Mouse (Mus musculus) heart, embryonic 11.5 days (tissue): ENCODE measurements at regions not wholly inside any gene's neighbourhood (a gene's known extent, or its start where the extent isn't known, plus 50 kb on each side); places are given as distances from the start of the nearest gene placed in this dataset.

Experiments used
- ATAC-seq: fragments of 200-750 bp; cut with Nextera tagmentation; replicated peaks from 2 replicates; pipeline ENCODE4 v1.8.0; 2017; ENCODE audit warnings: moderate library complexity; ENCODE audit not compliant: insufficient number of reproducible peaks, low FRiP score, low TSS enrichment
- H3K27ac ChIP-seq: fragments of 300-500 bp; sonication (generic); 2 replicates; pipeline ENCODE4 v1.5.1; 2014; ENCODE audit warnings: mild to moderate bottlenecking, low read depth, low read length
- H3K27me3 ChIP-seq: fragments of 300-500 bp; sonication (generic); 2 replicates; pipeline ENCODE4 v1.6.1; 2014; ENCODE audit warnings: mild to moderate bottlenecking, low read length, mixed read lengths; ENCODE audit not compliant: control insufficient read depth, insufficient read depth
- H3K36me3 ChIP-seq: fragments of 300-500 bp; sonication (generic); 2 replicates; pipeline ENCODE4 v1.6.1; 2014; ENCODE audit warnings: mild to moderate bottlenecking, low read length, moderate library complexity, mixed read lengths; ENCODE audit not compliant: control insufficient read depth, insufficient read depth
- H3K4me1 ChIP-seq: fragments of 300-500 bp; sonication (generic); 2 replicates; pipeline ENCODE4 v1.6.1; 2014; ENCODE audit warnings: low read length; ENCODE audit not compliant: control insufficient read depth, insufficient read depth
- H3K4me2 ChIP-seq: fragments of 300-500 bp; sonication (generic); 2 replicates; pipeline ENCODE4 v1.6.1; 2014; ENCODE audit warnings: mild to moderate bottlenecking, moderate library complexity
- H3K4me3 ChIP-seq: fragments of 300-500 bp; sonication (generic); 2 replicates; pipeline ENCODE4 v1.5.1; 2014; ENCODE audit warnings: low read depth, low read length
- H3K9ac ChIP-seq: fragments of 300-500 bp; sonication (generic); 2 replicates; pipeline ENCODE4 v1.6.1; 2014; ENCODE audit warnings: mild to moderate bottlenecking, low read depth, low read length, moderate library complexity
- H3K9me3 ChIP-seq: fragments of 300-500 bp; sonication (generic); replicated peaks from 2 replicates; pipeline ENCODE4 v1.6.1; 2016; ENCODE audit warnings: low read length; ENCODE audit not compliant: control insufficient read depth
- WGBS: fragments of 180-500 bp; shearing (Covaris S2); extraction: QIAGEN DNeasy Blood & Tissue Kit; methylation state at CpG from one replicate; pipeline ENCODE4 v1.1.7; 2014; ENCODE audit not compliant: insufficient replicate concordance; 5-methylcytosine and 5-hydroxymethylcytosine counted together

DNA sequence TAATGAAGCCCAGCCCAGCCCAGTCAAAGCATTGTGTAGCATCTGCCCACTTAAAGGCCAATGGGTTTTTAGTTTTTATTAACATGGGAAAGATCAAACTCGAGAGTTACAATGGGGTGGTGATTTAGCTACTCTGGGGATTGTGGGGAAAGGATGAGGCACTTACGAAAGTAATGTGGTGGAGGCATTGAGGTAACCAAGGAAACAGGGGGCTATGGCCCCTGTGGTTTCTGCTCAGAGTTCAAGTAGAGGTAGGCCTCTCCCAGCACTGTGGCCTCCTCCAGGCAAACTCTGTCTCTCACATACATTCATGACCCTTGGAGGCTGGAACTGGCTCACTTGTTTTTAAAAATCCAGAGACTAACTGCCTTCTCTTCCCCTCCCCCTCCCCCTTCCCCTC, 128.4 kb downstream of the Utp6 start:
- Histone ChIP-seq H3K9ac (no peak overlapping the region), H3K4me3 (no peak overlapping the region), H3K36me3 (no peaks in the 10 kb centered on the region), H3K9me3 (no peaks in the 10 kb centered on the region), H3K4me2 (no peak overlapping the region), H3K27me3 (no peaks in the 10 kb centered on the region), H3K4me1 (peaks cover 10% of the 10 kb centered on the region), H3K27ac (no peak overlapping the region)
- no peak for ATAC-seq
- WGBS = 69% methylated on average over 2 of the region's 2 CpGs

DNA sequence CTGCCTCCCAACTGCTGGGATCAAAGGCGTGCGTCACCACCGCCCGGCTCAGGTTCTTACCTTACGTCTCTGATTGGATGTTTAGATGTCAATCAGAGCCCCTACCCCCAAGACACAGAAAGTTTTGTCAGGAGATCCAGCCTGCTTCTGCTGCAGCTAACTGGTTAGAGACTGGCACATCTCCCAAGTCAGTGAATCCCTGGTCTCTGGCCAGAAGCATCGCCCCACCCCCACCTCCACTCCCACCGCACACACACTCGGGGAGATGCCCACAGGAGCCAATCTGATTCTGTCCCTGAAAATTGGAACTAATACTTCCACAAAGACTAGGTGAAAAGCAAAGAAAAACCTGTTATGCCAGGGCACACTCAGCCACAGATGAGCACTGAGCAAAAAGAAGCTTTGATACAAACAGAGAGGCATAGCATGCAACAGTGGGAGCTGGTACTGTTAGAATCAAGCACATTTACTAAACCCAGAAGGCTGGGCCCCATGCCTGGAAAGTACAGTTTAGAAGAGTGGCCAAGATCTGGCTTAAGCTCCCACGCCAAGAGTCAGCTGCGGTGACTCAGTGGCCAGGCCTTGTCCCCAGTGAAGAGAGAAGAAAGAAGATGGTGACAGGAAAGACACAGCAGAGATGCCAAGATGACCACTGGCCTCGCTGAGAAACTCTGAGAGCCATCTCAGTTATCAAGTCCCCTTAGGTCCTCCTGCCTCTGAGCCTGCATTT, 130.4 kb downstream of the Utp6 start:
- 83% methylated on average over 11 of the region's 11 CpGs for WGBS

DNA sequence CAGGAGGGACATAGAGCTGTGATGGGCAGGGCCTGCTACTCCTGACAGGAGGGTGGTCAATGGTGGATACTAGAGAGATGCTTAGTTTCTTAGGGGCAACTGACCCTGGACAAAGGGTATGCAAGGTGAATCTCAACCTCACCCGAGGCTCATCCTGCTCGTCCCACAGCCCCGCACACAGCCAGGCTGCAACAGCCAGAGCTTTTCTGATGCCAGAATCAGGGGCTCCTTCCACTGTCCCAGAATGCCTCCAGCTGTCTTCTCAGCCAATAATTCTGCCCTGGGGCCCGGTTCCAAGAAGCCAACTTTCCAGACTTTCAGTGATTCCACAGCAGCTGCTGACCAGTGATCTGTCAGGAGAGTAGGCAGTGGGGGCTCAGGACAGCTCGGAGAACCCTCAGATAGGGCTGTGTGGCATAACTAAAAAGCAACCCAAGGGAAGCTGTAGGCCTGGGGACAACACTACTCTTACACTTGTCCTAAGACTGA, 131.6 kb downstream of the Utp6 start:
- H3K4me2 ChIP-seq = no peak overlapping the region
- no peaks in the 10 kb centered on the region for H3K4me1 ChIP-seq
- 76% methylated on average over 5 of the region's 5 CpGs for WGBS
- H3K27me3 ChIP-seq = no peaks in the 10 kb centered on the region
- H3K36me3 ChIP-seq = no peaks in the 10 kb centered on the region
- H3K4me3 ChIP-seq = no peak overlapping the region
- no peaks in the 10 kb centered on the region for H3K9me3 ChIP-seq
- H3K27ac ChIP-seq = no peak overlapping the region
- no peak for ATAC-seq
- H3K9ac ChIP-seq = no peak overlapping the region

More for the DNA sequence above, 130.4 kb downstream of the Utp6 start:
- Histone ChIP-seq H3K27me3 (no peaks in the 10 kb centered on the region), H3K27ac (no peak overlapping the region), H3K9ac (no peak overlapping the region), H3K36me3 (no peaks in the 10 kb centered on the region), H3K4me2 (no peak overlapping the region), H3K4me1 (no peaks in the 10 kb centered on the region), H3K9me3 (no peaks in the 10 kb centered on the region), H3K4me3 (no peak overlapping the region)
- ATAC-seq = no peak

DNA sequence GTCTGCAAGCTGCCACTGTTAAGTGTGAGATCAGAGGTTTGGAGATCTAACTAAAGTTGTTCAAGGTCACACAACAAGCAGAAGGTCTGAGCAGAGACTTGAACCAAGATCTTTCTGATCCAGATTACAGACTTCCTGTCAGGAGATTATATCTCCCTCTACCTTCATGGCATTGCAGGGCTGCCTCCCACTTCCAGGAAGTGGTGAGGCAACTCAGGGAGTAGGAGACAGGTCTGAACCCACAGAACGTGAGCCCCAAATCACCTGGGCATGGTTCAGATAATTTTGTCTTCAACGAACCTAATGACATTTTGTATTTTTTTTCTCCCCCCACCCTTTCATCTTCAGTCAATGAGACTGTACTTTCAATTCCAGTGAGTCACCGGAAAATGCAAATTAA, 135.2 kb downstream of the Utp6 start:
- Histone ChIP-seq H3K9me3 (no peaks in the 10 kb centered on the region), H3K9ac (no peak overlapping the region), H3K36me3 (no peaks in the 10 kb centered on the region), H3K27me3 (no peaks in the 10 kb centered on the region), H3K4me2 (no peak overlapping the region), H3K4me3 (no peak overlapping the region), H3K27ac (no peak overlapping the region), H3K4me1 (no peaks in the 10 kb centered on the region)
- ATAC-seq = no peak
- 87% methylated on average over 3 of the region's 3 CpGs for WGBS

DNA sequence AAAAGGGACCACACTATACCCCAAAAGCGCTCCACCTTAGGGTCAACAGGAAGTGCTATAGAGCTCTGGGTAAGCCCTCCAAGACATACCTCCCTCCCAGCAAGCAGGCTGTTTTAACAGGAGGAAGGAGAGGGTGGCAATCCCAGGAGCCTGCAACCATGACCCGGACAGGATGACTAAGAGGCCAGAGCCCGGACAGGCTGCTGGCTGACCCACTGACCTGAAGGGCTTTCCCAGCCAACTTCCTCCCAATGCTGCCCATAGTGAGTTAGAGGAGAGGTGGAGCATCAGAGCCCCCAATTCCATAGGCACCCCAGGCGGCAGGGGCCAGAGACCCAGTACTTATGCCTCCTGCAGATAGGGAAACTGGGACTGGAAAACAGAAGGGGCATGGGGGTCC, 136.3 kb downstream of the Utp6 start:
- no peaks in the 10 kb centered on the region for H3K27me3 ChIP-seq
- ATAC-seq = no peak
- no peak overlapping the region for H3K4me2 ChIP-seq
- H3K9ac ChIP-seq = no peak overlapping the region
- no peak overlapping the region for H3K4me3 ChIP-seq
- H3K4me1 ChIP-seq = no peaks in the 10 kb centered on the region
- H3K27ac ChIP-seq = no peak overlapping the region
- H3K36me3 ChIP-seq = no peaks in the 10 kb centered on the region
- no peaks in the 10 kb centered on the region for H3K9me3 ChIP-seq
- 56% methylated on average over 4 of the region's 4 CpGs for WGBS

DNA sequence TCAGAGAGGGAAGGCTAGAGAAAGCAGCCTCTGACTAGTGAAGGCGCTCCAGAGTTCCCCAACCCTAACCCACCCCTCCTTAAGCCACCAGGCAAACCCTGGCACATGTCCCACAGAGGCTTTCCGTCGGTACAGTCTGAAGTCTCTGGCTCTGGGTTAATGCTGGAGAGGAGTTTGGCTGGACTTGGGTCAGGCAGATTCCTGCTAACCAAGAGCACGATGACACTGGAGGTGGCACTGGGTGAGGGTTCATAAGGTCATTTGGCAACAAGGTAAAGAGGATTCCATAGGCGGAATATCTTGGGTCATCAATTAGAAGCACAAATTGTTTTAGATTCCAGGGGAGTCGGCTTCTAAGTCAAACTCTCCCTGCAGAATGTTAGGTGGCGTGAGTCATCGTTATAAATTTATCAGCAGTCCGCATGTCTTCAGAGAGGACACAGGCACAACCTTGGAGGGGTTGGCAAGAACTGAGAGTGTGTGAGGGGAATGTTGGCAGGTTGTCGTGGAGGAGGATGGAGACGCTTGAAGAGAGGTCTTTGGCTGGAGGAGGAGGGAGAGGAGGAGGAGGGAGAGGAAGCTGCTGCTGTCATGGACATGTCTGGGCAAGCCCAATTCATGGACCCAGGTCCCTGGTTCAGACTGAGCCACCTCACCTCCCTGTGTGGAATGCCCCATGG, 138.4 kb downstream of the Utp6 start:
- no peak overlapping the region for H3K27ac ChIP-seq
- ATAC-seq = no peak

DNA sequence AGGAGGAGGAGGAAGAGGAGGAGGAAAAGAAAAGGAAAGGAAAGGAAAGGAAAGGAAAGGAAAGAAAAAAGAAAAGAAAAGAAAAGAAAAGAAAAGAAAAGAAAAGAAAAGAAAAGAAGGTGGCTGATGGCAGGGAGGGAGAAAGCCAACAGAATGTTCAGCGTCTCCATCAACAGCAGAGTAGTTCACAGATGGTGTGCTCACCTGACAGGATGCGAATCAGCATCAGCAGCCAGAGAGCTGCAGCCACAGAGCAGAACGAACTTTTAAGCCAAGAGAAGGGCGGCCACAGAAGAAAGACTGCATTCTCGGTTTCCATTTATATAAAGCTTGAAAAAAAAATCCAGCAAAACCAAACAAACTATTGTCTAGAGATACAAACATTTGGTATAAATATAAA, 140.2 kb downstream of the Utp6 start:
- WGBS = 72% methylated on average over 5 of the region's 5 CpGs
- no peak overlapping the region for H3K4me2 ChIP-seq
- no peaks in the 10 kb centered on the region for H3K9me3 ChIP-seq
- H3K4me1 ChIP-seq = no peaks in the 10 kb centered on the region
- no peak overlapping the region for H3K27ac ChIP-seq
- no peaks in the 10 kb centered on the region for H3K36me3 ChIP-seq
- H3K4me3 ChIP-seq = no peak overlapping the region
- H3K9ac ChIP-seq = no peak overlapping the region
- no peaks in the 10 kb centered on the region for H3K27me3 ChIP-seq
- no peak for ATAC-seq

More for the DNA sequence above, 138.4 kb downstream of the Utp6 start:
- Histone ChIP-seq H3K9ac (no peak overlapping the region), H3K4me2 (no peak overlapping the region), H3K36me3 (no peaks in the 10 kb centered on the region), H3K4me3 (no peak overlapping the region), H3K4me1 (no peaks in the 10 kb centered on the region), H3K9me3 (no peaks in the 10 kb centered on the region), H3K27me3 (no peaks in the 10 kb centered on the region)
- WGBS = 75% methylated on average over 11 of the region's 11 CpGs

DNA sequence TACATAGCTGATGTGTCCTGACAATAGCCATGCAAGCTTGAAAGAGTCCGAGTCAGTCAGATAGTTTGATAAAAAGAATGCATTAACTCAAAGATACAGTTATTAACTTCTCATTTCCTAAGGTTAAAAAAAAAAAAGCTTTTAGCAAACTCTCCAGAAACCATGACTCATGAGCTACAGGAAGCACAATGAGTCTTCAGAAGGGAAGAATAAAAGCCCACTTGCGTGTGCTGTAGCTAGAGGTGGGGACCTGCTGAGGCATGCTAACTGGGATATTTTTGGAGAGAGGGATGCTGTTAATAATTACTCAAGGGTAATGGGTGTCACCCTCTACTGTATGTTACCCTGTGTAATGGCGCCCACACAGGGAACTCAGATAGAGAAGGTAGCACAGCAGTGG, 147.0 kb downstream of the Utp6 start:
- no peak overlapping the region for H3K4me3 ChIP-seq
- H3K4me1 ChIP-seq = no peaks in the 10 kb centered on the region
- WGBS = 85% methylated on average over 3 of the region's 3 CpGs
- H3K27ac ChIP-seq = no peak overlapping the region
- H3K36me3 ChIP-seq = no peaks in the 10 kb centered on the region
- no peak for ATAC-seq
- no peaks in the 10 kb centered on the region; the same call in 1 of the 2 replicates for H3K9me3 ChIP-seq
- no peaks in the 10 kb centered on the region for H3K27me3 ChIP-seq
- H3K9ac ChIP-seq = no peak overlapping the region
- H3K4me2 ChIP-seq = no peak overlapping the region
